Mouse (Mus musculus) midbrain, embryonic 10.5 days (tissue): Measurements from ENCODE around the gene Pmf1. TPM values are rescaled to one million over a fixed set of nuclear protein-coding genes. Genes with fewer than 3 reads are reported as not detected.

Experiments
- DNase-seq: peaks from one replicate; pipeline ENCODE4 v3.0.0-alpha.2; 2017; ENCODE audit warnings: low spot score
- H3K27ac ChIP-seq: fragments of 300-500 bp; sonication (generic); replicated peaks from 2 replicates; pipeline ENCODE4 v1.5.1; 2016; ENCODE audit warnings: mild to moderate bottlenecking
- H3K27me3 ChIP-seq: fragments of 300-500 bp; sonication (generic); 2 replicates; pipeline ENCODE4 v1.6.1; 2016; ENCODE audit warnings: low read depth, mild to moderate bottlenecking; ENCODE audit not compliant: poor library complexity, severe bottlenecking
- H3K36me3 ChIP-seq: fragments of 300-500 bp; sonication (generic); 2 replicates; pipeline ENCODE4 v1.6.1; 2016; ENCODE audit warnings: mild to moderate bottlenecking, moderate library complexity
- H3K4me1 ChIP-seq: fragments of 300-500 bp; sonication (generic); 2 replicates; pipeline ENCODE4 v1.6.1; 2016
- H3K4me3 ChIP-seq: fragments of 300-500 bp; sonication (generic); 2 replicates; pipeline ENCODE4 v1.5.1; 2016; ENCODE audit warnings: mild to moderate bottlenecking, moderate library complexity
- H3K9me3 ChIP-seq: fragments of 300-500 bp; sonication (generic); replicated peaks from 2 replicates; pipeline ENCODE4 v1.6.1; 2016; ENCODE audit warnings: mild to moderate bottlenecking
- WGBS: fragments of 180-500 bp; shearing (Covaris S2); methylation state at CpG from one replicate; pipeline ENCODE4 v1.1.7; 2016; 5-methylcytosine and 5-hydroxymethylcytosine counted together
- polyA plus RNA-seq: library from polyadenylated mRNA; unstranded; fragments of >200 nt; fragmentation: Nextera tagmentation; extraction: Ambion mirVana; gene quantifications from 2 replicates; pipeline ENCODE4 v1.2.1, GENCODE M21; 2016

Gene Pmf1
- 162 and 174 TPM in 2 replicates for polyA plus RNA-seq

DNA sequence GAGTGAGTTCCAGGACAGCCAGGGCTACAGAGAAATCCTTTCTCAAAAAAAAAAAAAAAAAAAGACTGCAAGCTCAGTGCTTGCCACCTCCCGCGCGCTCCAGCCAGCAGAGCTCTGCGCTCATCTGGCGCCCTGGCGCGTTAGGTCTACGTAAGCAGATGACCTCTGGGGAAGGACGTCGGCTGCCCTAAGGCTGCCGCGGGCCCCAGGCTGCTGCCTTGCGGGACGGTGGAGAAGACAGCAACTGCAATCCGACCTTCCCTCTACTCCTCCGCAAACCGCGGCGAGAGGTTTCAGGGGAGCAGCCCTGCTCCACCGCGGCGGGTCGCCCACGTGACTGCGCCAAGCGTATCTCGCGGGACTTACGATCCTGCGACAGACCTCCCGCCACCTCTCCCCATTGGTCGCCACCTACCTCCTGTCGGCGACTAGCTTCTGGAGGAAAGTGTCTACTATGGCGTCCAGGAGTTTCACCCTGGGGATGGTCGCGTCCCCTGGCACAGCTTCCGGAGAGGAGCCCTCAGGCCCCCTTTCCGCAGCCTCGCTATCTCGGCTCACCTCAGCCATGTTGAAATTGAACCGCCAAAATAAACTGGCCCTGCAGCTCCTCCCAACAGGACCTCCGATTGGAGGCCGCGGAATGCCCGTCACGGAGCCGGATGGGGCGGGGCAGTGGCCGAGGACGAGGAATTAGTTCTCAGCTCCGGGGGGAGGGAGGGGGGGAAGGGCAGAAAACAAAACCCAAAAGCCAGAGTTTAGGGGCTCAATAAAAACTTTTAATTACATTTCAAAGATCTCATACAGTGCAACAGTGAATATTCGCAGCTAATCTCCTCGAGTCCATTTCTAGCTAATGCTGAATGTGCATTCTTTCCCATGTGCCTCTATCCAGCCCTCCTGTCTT lies at the start of gene Pmf1:
Gene Pmf1, minus strand, starts transcription at position 591 of the 904 bp plus-strand sequence.
- under 1% methylated on average over 54 of the region's 54 CpGs for WGBS
- Histone ChIP-seq H3K27ac (peak within 1 kb of the TSS; percentile 94), H3K27me3 (no peaks in the 10 kb centered on the region), H3K36me3 (peaks cover 37% of the 10 kb centered on the region), H3K4me1 (peaks cover 42% of the 10 kb centered on the region), H3K9me3 (no peaks in the 10 kb centered on the region), H3K4me3 (peak within 1 kb of the TSS; percentile 80)
- peak; percentile 94 for DNase-seq

DNA sequence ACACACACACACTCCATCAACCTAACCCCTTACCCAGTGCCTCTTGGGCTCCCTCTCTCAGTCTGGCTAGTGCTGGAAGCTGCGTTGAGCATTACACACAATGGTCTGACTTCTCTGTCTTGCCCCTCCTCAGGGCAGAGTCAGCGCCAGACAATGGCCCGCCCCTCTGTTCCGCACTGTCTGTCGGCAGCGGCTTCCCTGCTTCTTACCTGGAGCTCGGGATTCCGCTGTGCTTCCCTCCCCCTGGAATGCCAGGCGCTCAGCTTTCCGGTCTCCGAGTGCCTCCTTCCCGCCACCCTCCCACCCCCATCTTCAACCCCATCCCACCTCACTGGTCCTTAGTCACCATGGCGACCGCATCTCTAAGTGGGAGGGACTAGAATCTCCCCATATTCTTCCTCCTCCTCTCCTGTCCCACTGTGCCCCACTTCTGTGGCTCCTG lies 48.7 kb upstream of the Pmf1 start:
- no peaks in the 10 kb centered on the region for H3K9me3 ChIP-seq
- WGBS, result 1% methylated on average over 14 of the region's 14 CpGs
- peaks cover 56% of the 10 kb centered on the region for H3K27me3 ChIP-seq
- no peaks in the 10 kb centered on the region for H3K36me3 ChIP-seq
- peak overlapping the region; percentile 55 for H3K4me3 ChIP-seq
- peak; percentile 50 for DNase-seq
- peaks cover 44% of the 10 kb centered on the region for H3K4me1 ChIP-seq
- H3K27ac ChIP-seq, result peak overlapping the region; percentile 73

DNA sequence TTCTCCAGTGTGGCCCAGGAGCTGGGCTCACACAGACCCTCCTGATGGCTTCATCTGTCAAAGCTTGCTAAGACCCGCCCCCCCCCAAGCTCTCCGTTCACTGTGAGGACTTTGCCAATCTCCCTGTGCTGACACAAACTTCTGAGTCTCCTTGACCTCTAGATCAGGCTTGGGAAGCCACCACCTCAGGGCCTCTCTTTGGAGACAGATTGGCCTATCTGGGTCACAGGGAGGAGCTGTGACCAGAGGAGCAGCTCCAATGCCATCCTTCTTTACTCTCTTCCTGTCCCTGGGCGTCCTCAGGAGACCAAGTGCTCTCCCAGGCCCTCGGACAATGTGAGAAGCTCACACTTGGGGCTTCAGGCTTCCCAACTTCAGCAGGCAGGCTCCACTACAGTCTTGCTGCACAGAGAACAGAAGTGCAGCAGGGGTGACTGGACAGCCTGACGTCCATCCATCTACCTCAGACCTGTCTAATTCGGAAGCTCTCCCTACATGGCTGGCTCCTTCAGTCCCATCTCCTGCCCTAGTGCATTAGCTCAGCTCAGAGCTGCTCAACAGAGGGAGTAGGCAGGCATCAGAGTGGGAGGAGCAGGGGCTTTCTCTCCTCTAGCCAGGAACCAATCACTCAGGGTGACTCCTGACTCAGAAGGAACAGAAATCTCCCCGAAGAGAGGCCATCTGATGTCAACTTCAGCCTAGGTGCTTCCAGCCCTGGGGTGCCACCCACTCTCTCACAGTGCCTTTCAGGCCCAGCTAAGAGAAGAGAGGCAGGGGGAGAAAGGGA lies 46.8 kb upstream of the Pmf1 start:
- Histone ChIP-seq H3K9me3 (no peaks in the 10 kb centered on the region), H3K27me3 (peaks cover 68% of the 10 kb centered on the region), H3K4me1 (peaks cover 44% of the 10 kb centered on the region), H3K36me3 (no peaks in the 10 kb centered on the region), H3K4me3 (no peak overlapping the region), H3K27ac (peak overlapping the region; percentile 14; the same call in 1 of the 2 replicates)
- no peak for DNase-seq
- WGBS, result 73% methylated on average over 7 of the region's 7 CpGs

DNA sequence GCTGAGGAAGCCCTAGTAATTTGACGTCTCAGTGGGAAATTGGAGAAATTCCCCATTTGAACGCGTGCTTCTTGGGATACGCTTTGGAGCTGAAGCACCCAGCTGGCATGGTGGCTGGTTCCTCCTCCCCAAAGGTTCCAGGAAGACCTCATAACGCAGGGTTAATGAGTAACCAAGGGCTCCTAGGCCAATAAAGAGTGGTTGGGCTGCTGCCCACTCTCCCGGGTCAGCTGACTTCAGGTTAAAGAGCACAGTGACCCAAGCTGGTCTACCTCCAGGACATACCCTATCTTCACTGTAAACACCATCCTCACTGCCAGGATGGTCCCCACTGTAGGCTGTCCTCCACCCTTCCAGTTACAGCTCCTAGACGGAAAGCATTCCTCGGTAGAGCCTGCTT lies 46.2 kb upstream of the Pmf1 start:
- DNase-seq, result no peak
- 89% methylated on average over 8 of the region's 8 CpGs for WGBS
- H3K27me3 ChIP-seq, result peaks cover 71% of the 10 kb centered on the region
- no peaks in the 10 kb centered on the region for H3K9me3 ChIP-seq
- no peaks in the 10 kb centered on the region for H3K36me3 ChIP-seq
- peaks cover 42% of the 10 kb centered on the region for H3K4me1 ChIP-seq
- no peak overlapping the region for H3K4me3 ChIP-seq
- no peak overlapping the region for H3K27ac ChIP-seq

DNA sequence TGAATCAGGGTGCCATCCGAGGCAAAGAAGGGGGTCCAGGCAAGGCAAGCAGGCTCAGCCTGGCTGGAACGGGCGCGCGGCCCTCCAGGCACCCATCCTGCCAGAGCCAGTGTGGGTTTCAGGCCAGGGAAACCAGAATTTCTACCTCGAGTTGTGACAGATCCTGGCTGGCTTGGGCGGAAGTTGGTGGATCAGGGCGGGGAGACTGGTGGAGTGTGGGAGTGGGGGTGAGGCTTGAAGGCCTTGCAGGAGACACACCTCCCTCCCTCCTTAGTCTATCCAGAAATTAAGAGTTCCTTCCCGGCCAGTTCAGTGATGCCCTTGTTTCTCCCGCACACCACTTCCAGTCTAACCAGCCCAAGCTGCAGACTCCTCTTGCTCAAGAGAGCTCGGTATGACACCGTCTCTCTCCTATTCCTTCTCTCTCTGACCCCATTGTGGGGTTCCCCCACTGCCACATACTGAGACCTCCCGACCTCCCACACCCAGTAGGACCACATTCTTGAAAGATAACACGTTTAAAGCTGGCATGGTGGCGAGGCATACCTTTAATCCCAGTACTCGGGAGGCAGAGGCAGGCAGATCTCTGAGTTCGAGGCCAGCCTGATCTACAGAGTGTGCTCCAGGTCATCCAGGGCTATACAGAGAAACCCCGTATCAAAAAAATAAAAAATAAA lies 45.6 kb upstream of the Pmf1 start:
- H3K4me3 ChIP-seq, result no peak overlapping the region
- peaks cover 71% of the 10 kb centered on the region for H3K27me3 ChIP-seq
- H3K4me1 ChIP-seq, result peaks cover 36% of the 10 kb centered on the region
- H3K27ac ChIP-seq, result no peak overlapping the region
- no peaks in the 10 kb centered on the region for H3K36me3 ChIP-seq
- WGBS, result 79% methylated on average over 18 of the region's 18 CpGs
- no peak for DNase-seq
- H3K9me3 ChIP-seq, result no peaks in the 10 kb centered on the region

DNA sequence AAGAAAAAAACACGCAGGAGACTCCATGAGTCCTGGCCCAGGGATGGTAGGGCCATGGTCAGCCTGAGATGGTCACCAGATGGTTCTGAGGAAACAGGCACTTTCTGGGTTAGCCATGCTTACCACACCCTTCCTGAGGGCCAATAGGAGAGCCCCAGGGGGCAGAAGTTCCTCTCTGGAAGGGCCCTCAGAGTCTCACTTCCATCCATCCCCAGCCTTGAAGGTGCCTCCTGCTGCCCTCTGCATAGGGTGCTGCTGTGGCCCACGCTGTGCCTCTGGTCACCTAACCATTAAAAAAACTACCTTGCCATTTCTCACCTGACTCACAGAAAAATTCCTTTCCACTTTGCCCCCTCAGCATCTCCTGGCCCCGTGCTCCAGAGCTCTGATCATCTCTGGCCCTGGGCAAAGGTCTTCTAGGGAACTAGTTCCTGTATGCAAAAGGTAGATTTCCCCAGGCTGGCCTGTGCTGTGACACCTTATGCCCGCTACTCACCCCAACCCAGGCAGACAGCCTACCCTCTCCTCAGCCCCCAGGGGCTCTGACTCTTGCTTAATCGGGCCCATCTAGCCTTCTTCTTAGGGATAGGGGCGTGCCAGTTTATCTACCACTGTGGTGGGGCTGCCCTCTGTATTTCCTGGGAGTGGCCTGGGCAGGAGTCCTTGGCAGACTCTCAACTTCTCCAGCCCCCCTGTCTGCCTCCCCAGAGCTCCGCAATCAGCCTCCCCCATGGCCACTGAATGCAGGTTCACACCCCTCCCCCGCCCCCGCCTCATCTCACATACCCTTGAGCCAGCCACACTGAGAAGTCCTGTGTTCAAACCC lies 44.8 kb upstream of the Pmf1 start:
- Histone ChIP-seq H3K4me1 (peaks cover 39% of the 10 kb centered on the region), H3K27ac (no peak overlapping the region), H3K36me3 (no peaks in the 10 kb centered on the region), H3K4me3 (no peak overlapping the region), H3K9me3 (no peaks in the 10 kb centered on the region), H3K27me3 (peaks cover 71% of the 10 kb centered on the region)
- no peak for DNase-seq
- WGBS, result 64% methylated on average over 9 of the region's 9 CpGs

DNA sequence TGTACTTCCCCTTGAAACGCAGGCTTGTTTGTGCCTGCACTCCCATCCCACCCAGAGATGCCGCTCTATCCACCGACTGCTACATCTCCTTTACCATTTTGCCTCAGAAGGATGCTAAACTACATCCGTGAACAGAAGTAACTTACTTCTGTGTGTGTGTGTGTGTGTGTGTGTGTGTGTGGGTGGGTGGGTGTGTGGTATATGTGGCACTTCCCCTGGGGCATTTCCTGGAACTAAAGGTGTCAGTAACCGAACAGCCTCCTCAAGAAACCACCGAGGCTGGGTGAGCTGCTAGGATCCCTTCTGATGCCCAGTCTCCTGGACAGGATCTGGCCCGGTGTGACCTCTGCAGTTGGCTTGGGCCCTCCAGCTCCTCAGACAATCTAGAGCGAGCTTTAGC lies 43.9 kb upstream of the Pmf1 start:
- Histone ChIP-seq H3K36me3 (no peaks in the 10 kb centered on the region), H3K27me3 (peaks cover 69% of the 10 kb centered on the region), H3K4me3 (no peak overlapping the region), H3K4me1 (peaks cover 44% of the 10 kb centered on the region), H3K9me3 (no peaks in the 10 kb centered on the region), H3K27ac (no peak overlapping the region)
- DNase-seq, result no peak
- 84% methylated on average over 8 of the region's 8 CpGs for WGBS

DNA sequence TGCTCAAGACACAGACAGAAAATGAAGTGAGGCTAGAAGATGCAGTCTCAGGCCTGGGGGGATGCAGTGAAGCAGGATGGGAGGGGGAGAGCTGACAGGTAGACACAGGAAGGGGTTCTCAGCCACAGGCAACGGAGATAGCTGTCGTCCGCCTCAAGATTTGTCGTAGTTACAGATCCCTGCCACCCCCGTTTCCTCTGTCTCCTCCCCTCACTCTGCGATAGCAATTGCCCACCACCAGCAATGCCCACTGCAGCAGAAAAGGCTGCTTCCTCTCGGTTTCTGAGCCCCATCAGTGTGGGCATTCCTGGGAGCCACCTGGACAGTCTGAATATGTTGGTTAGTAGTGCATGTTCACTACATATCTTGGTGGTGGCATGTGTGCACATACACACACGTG lies 43.2 kb upstream of the Pmf1 start:
- Histone ChIP-seq H3K27me3 (peaks cover 71% of the 10 kb centered on the region), H3K36me3 (no peaks in the 10 kb centered on the region), H3K9me3 (no peaks in the 10 kb centered on the region), H3K4me3 (no peak overlapping the region), H3K4me1 (peaks cover 40% of the 10 kb centered on the region), H3K27ac (no peak overlapping the region)
- no peak for DNase-seq
- WGBS, result 63% methylated on average over 8 of the region's 8 CpGs

DNA sequence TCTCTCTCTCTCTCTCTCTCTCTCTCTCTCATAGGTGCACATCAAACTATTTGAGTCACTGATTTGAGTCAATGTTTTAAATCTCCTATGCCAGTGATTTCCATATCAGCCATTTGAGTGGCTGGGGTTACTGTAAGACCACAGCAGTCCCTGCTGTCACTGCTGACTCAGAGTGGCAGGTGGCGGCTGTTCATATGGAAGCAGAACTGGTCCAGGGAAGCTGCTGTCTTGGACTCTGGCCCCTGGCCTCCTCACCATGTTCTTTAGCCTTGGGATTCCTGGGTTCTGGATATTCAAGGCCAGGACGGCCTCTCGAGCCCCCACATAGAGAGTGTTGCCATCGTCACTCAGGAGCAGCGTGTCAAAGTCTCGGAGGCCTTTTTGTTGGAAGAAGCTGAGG lies 42.6 kb upstream of the Pmf1 start:
- H3K27ac ChIP-seq, result no peak overlapping the region
- no peak overlapping the region for H3K4me3 ChIP-seq
- 78% methylated on average over 6 of the region's 6 CpGs for WGBS
- peaks cover 77% of the 10 kb centered on the region for H3K27me3 ChIP-seq
- no peaks in the 10 kb centered on the region for H3K9me3 ChIP-seq
- DNase-seq, result no peak
- peaks cover under 1% of the 10 kb centered on the region; the same call in 1 of the 2 replicates for H3K36me3 ChIP-seq
- peaks cover 37% of the 10 kb centered on the region for H3K4me1 ChIP-seq

DNA sequence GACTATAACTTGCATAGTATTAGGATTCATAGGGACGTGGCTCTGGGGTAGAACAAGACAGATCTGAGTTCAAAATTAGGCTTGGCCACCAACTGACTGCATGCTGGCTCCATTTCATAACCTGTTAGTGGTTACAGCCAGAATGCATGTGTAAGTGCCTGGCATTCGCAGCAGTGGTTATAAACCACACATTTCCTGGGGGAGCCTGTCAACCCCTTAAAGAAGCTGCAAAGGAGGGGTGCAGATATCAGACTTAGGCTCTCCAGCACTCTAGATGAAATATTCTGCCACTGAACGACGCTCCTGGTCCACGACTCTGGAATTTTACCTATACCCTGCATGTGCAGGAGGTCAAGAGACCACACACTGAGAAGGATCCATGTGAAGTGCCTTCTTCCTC lies 42.1 kb upstream of the Pmf1 start:
- WGBS, result 84% methylated on average over 5 of the region's 5 CpGs
- no peak overlapping the region for H3K4me3 ChIP-seq
- DNase-seq, result no peak
- H3K36me3 ChIP-seq, result peaks cover 4% of the 10 kb centered on the region; the same call in 1 of the 2 replicates
- peaks cover 76% of the 10 kb centered on the region for H3K27me3 ChIP-seq
- peaks cover 34% of the 10 kb centered on the region for H3K4me1 ChIP-seq
- no peaks in the 10 kb centered on the region for H3K9me3 ChIP-seq
- no peak overlapping the region for H3K27ac ChIP-seq

DNA sequence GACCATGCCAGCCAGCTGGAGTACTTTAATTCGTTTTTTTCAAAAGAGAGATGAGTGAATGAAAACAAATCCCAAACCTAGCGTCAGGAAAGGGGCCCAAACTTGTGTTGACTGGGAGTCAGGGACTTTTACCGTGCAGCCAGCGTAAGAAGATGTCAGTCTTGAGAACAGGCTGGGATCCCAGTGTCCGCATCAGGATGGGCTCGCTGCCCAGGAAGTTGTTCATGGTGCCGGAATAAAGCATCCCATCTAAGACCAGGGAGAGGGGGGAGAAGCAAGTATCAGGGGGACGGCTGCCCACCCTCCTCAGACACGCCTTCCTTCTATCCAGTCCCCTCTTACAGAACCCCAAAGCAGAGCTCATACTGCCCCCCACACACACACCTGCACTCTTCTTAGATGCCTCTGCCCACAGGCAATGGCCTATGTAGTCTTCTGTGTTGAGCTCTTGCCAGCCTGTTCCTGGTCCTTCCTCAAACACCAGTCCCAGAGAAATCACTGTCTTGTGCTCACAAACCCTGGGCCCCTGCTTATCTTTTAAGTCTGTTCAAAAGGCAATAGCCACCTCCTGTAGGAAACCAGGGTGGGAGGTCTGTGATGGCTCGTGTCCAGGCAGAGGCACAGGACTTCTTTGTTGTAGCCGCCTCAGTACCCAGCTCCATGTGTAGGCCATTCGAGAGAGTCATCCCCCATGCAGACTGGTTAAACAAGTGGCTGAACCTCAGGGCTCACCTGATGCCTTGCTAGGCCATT lies 40.4 kb upstream of the Pmf1 start:
- 82% methylated on average over 12 of the region's 12 CpGs for WGBS

More for the DNA sequence above, 40.4 kb upstream of the Pmf1 start:
- peaks cover 28% of the 10 kb centered on the region for H3K4me1 ChIP-seq
- 0 out of 2 replicates have a peak overlapping the region, but pooled peaks have one; percentile 84 for H3K27ac ChIP-seq
- peaks cover 67% of the 10 kb centered on the region for H3K27me3 ChIP-seq
- H3K9me3 ChIP-seq, result no peaks in the 10 kb centered on the region
- no peak for DNase-seq
- H3K4me3 ChIP-seq, result no peak overlapping the region
- peaks cover 4% of the 10 kb centered on the region; the same call in 1 of the 2 replicates for H3K36me3 ChIP-seq
